ENCODE assay signal across 9 mouse cellular contexts in genomic region chr8:70895571-70896259, GRCm38 (mm10). TPM values are rescaled to one million over a fixed set of nuclear protein-coding genes. Genes with fewer than 3 reads are reported as not detected.
A peak's percentile ranks its signal among the peaks of the same experiment; 100 is the strongest.
DNase-seq lines count a peak whose midpoint lies in the region; ATAC-seq and TF ChIP-seq lines count a peak whose summit lies in the region.
"Not testable (repeated sequence)": the region's sequence is repeated elsewhere in the genome, so short reads cannot be mapped to it uniquely, and the experiment has no call there.
"Had no signal": no experiment of that assay in that cellular context is flagged by ENCODE, and none has a peak within 500 bp of the region (broad histone marks: within the 10 kb centered on the region; RNA-seq: fewer than 3 reads in every experiment).

No protein-coding gene starts in this region.

- ATAC-seq in heart, embryonic 12.5 days (ENCODE audit: insufficient number of reproducible peaks, low FRiP score); hindbrain, embryonic 16.5 days; limb, embryonic 11.5 days (ENCODE audit: insufficient number of reproducible peaks, low FRiP score, low TSS enrichment, low read depth); lung, embryonic 14.5 days (ENCODE audit: insufficient read depth); midbrain, embryonic 16.5 days; stomach, embryonic 16.5 days (ENCODE audit: insufficient read depth, low FRiP score): not testable (repeated sequence)

- H3K4me2 ChIP-seq in heart, embryonic 12.5 days: peak overlapping the region; percentile 96
- H3K4me2 ChIP-seq in hindbrain, embryonic 16.5 days (ENCODE audit: low read length): peak overlapping the region; percentile 92
- H3K4me2 ChIP-seq in limb, embryonic 11.5 days (ENCODE audit: low read depth, severe bottlenecking): peak overlapping the region; percentile 94
- peak overlapping the region; percentile 80 for H3K4me2 ChIP-seq in lung, embryonic 14.5 days
- H3K4me2 ChIP-seq in midbrain, embryonic 16.5 days (ENCODE audit: low read length): peak overlapping the region; percentile 96
- H3K4me2 ChIP-seq in stomach, embryonic 16.5 days (ENCODE audit: low read depth, low read length): peak overlapping the region; percentile 79

- WGBS in forebrain, embryonic 10.5 days: 87% methylated on average over 24 of the region's 24 CpGs
- WGBS in heart, embryonic 12.5 days: 87% methylated on average over 24 of the region's 24 CpGs
- WGBS in hindbrain, embryonic 16.5 days: 80% methylated on average over 23 of the region's 24 CpGs
- WGBS in limb, embryonic 11.5 days: 86% methylated on average over 21 of the region's 24 CpGs
- WGBS in lung, embryonic 14.5 days: 76% methylated on average over 23 of the region's 24 CpGs
- WGBS in midbrain, embryonic 16.5 days: 77% methylated on average over 21 of the region's 24 CpGs
- WGBS in stomach, embryonic 16.5 days: 77% methylated on average over 24 of the region's 24 CpGs

- peaks cover 10% of the 10 kb centered on the region for H3K4me1 ChIP-seq in bone marrow macrophage, adult 2 months (ENCODE audit: control insufficient read depth, insufficient read depth, low read length)
- H3K4me1 ChIP-seq in forebrain, embryonic 10.5 days: peaks cover 47% of the 10 kb centered on the region
- peaks cover 35% of the 10 kb centered on the region for H3K4me1 ChIP-seq in heart, embryonic 12.5 days (replicated peaks)
- peaks cover 18% of the 10 kb centered on the region for H3K4me1 ChIP-seq in hindbrain, embryonic 16.5 days (ENCODE audit: control insufficient read depth, insufficient read depth, low read depth, low read length)
- peaks cover 12% of the 10 kb centered on the region for H3K4me1 ChIP-seq in limb, embryonic 11.5 days (ENCODE audit: control insufficient read depth, insufficient read depth, low read length)
- H3K4me1 ChIP-seq in lung, embryonic 14.5 days (ENCODE audit: insufficient read depth): not testable (repeated sequence)
- H3K4me1 ChIP-seq in midbrain, embryonic 16.5 days (ENCODE audit: control insufficient read depth, insufficient read depth, low read length): peaks cover 11% of the 10 kb centered on the region
- peaks cover 21% of the 10 kb centered on the region for H3K4me1 ChIP-seq in stomach, embryonic 16.5 days (ENCODE audit: control insufficient read depth, insufficient read depth, low read length)

- H3K4me3 ChIP-seq in bone marrow macrophage, adult 2 months (ENCODE audit: insufficient read depth, low read length): peak overlapping the region; percentile 98
- H3K4me3 ChIP-seq in forebrain, embryonic 10.5 days: peak overlapping the region; percentile 93
- H3K4me3 ChIP-seq in heart, embryonic 12.5 days: peak overlapping the region; percentile 86
- H3K4me3 ChIP-seq in hindbrain, embryonic 16.5 days (ENCODE audit: low read length): peak overlapping the region; percentile 82; the same call in 1 of the 2 replicates
- peak overlapping the region; percentile 79 for H3K4me3 ChIP-seq in limb, embryonic 11.5 days (ENCODE audit: low read depth, low read length)
- peak overlapping the region; percentile 83 for H3K4me3 ChIP-seq in lung, embryonic 14.5 days (ENCODE audit: low read depth, low read length)
- H3K4me3 ChIP-seq in midbrain, embryonic 16.5 days (ENCODE audit: low read depth, low read length): not testable (repeated sequence)
- H3K4me3 ChIP-seq in stomach, embryonic 16.5 days (replicated peaks; ENCODE audit: low read length): peak overlapping the region; percentile 86

- H3K27ac ChIP-seq in bone marrow macrophage, adult 2 months (ENCODE audit: insufficient read depth, low read depth, low read length); heart, embryonic 12.5 days (ENCODE audit: poor library complexity, severe bottlenecking); hindbrain, embryonic 16.5 days (ENCODE audit: low read depth, low read length); limb, embryonic 11.5 days (replicated peaks; ENCODE audit: low read depth, low read length); lung, embryonic 14.5 days (ENCODE audit: low read depth); midbrain, embryonic 16.5 days (ENCODE audit: low read length); stomach, embryonic 16.5 days (ENCODE audit: low read length): not testable (repeated sequence)
- H3K27ac ChIP-seq in forebrain, embryonic 10.5 days: 0 out of 2 replicates have a peak overlapping the region, but pooled peaks have one; percentile 99

- peaks cover 38% of the 10 kb centered on the region for H3K36me3 ChIP-seq in forebrain, embryonic 10.5 days (replicated peaks)
- peaks cover 27% of the 10 kb centered on the region for H3K36me3 ChIP-seq in heart, embryonic 12.5 days
- peaks cover 25% of the 10 kb centered on the region for H3K36me3 ChIP-seq in hindbrain, embryonic 16.5 days (ENCODE audit: control insufficient read depth, insufficient read depth, low read length)
- H3K36me3 ChIP-seq in limb, embryonic 11.5 days (ENCODE audit: control insufficient read depth, insufficient read depth, low read length): peaks cover 12% of the 10 kb centered on the region
- H3K36me3 ChIP-seq in lung, embryonic 14.5 days (ENCODE audit: insufficient read depth): peaks cover 32% of the 10 kb centered on the region
- peaks cover 25% of the 10 kb centered on the region for H3K36me3 ChIP-seq in midbrain, embryonic 16.5 days (ENCODE audit: control insufficient read depth, insufficient read depth, low read length)
- peaks cover 17% of the 10 kb centered on the region; the same call in 1 of the 2 replicates for H3K36me3 ChIP-seq in stomach, embryonic 16.5 days (ENCODE audit: control insufficient read depth, insufficient read depth, low read length)

- TF ChIP-seq CTCF in bone marrow macrophage, adult 2 months (IDR thresholded peaks at IDR 0.05; ENCODE audit: low read depth, low read length); lung, embryonic 14.5 days (IDR thresholded peaks at IDR 0.05; ENCODE audit: low read depth): not testable (repeated sequence)

- peak overlapping the region; percentile 97; the same call in 1 of the 2 replicates for H3K9ac ChIP-seq in heart, embryonic 12.5 days
- H3K9ac ChIP-seq in hindbrain, embryonic 16.5 days (ENCODE audit: low read depth, low read length); midbrain, embryonic 16.5 days (ENCODE audit: low read depth, low read length): not testable (repeated sequence)
- peak overlapping the region; percentile 89 for H3K9ac ChIP-seq in limb, embryonic 11.5 days (ENCODE audit: low read length)
- H3K9ac ChIP-seq in lung, embryonic 14.5 days: peak overlapping the region; percentile 89
- peak overlapping the region; percentile 97 for H3K9ac ChIP-seq in stomach, embryonic 16.5 days (ENCODE audit: low read length)

- H3K27me3 ChIP-seq in forebrain, embryonic 10.5 days (ENCODE audit: poor library complexity, severe bottlenecking): peaks cover 43% of the 10 kb centered on the region
- peaks cover 35% of the 10 kb centered on the region for H3K27me3 ChIP-seq in heart, embryonic 12.5 days (replicated peaks)
- peaks cover 44% of the 10 kb centered on the region for H3K27me3 ChIP-seq in hindbrain, embryonic 16.5 days (replicated peaks; ENCODE audit: control insufficient read depth, insufficient read depth, low read length)
- peaks cover 30% of the 10 kb centered on the region for H3K27me3 ChIP-seq in limb, embryonic 11.5 days (ENCODE audit: control insufficient read depth, insufficient read depth, low read length)
- peaks cover 30% of the 10 kb centered on the region for H3K27me3 ChIP-seq in lung, embryonic 14.5 days (ENCODE audit: insufficient read depth, low read length)
- peaks cover 42% of the 10 kb centered on the region for H3K27me3 ChIP-seq in midbrain, embryonic 16.5 days (ENCODE audit: control insufficient read depth, insufficient read depth, low read depth, low read length)
- peaks cover 28% of the 10 kb centered on the region for H3K27me3 ChIP-seq in stomach, embryonic 16.5 days (ENCODE audit: control insufficient read depth, insufficient read depth, low read length)

- DNase-seq in forebrain, embryonic 10.5 days (ENCODE audit: extremely low spot score, low spot score); limb, embryonic 11.5 days (ENCODE audit: low spot score); lung, embryonic 14.5 days: not testable (repeated sequence)

- not testable (repeated sequence) for H3K9me3 ChIP-seq in forebrain, embryonic 10.5 days; heart, embryonic 12.5 days (replicated peaks); hindbrain, embryonic 16.5 days (ENCODE audit: control insufficient read depth, low read length); limb, embryonic 11.5 days (ENCODE audit: control insufficient read depth, low read length); lung, embryonic 14.5 days (ENCODE audit: low read depth, low read length); midbrain, embryonic 16.5 days (replicated peaks; ENCODE audit: control insufficient read depth, low read length, poor library complexity, severe bottlenecking); stomach, embryonic 16.5 days (replicated peaks; ENCODE audit: control insufficient read depth, low read length)

- TF ChIP-seq POLR2A in bone marrow macrophage, adult 2 months (IDR thresholded peaks at IDR 0.05; ENCODE audit: borderline replicate concordance, low read depth, low read length): not testable (repeated sequence)

RNA-seq across cellular contexts. Expression of gene Rpl18a, which starts 1.5 kb away (rescaled TPM):
- 1,719 and 1,824 TPM in 2 replicates for polyA plus RNA-seq in bone marrow macrophage, adult 2 months (2012; ENCODE audit: insufficient read depth, insufficient read length, missing spikeins)
- 3,478 and 3,689 TPM in 2 replicates for polyA plus RNA-seq in forebrain, embryonic 10.5 days (2016; fragmentation: Nextera tagmentation; extraction: Ambion mirVana)
- polyA plus RNA-seq in heart, embryonic 12.5 days (2016; fragmentation: Nextera tagmentation; extraction: Ambion mirVana): 2,379 and 2,528 TPM in 2 replicates
- polyA plus RNA-seq in hindbrain, embryonic 16.5 days (2015; fragmentation: Nextera tagmentation; extraction: Ambion mirVana): 1,821 and 2,018 TPM in 2 replicates
- polyA plus RNA-seq in limb, embryonic 11.5 days (2014; fragmentation: Nextera tagmentation; extraction: Ambion mirVana): 3,769 and 3,846 TPM in 2 replicates
- polyA plus RNA-seq in lung, embryonic 14.5 days (2014; fragmentation: Nextera tagmentation; extraction: Ambion mirVana): 5,317 and 5,483 TPM in 2 replicates
- polyA plus RNA-seq in midbrain, embryonic 16.5 days (2015; fragmentation: Nextera tagmentation; extraction: Ambion mirVana): 1,781 and 1,796 TPM in 2 replicates
- polyA plus RNA-seq in stomach, embryonic 16.5 days (2015; fragmentation: Nextera tagmentation; extraction: Ambion mirVana): 3,565 and 3,656 TPM in 2 replicates

RNA-seq across cellular contexts. Expression of gene Slc5a5, which starts 3.2 kb away (rescaled TPM):
- polyA plus RNA-seq in bone marrow macrophage, adult 2 months (2012; ENCODE audit: insufficient read depth, insufficient read length, missing spikeins): not detected in 2 replicates
- 0.36 and 0.38 TPM in 2 replicates for polyA plus RNA-seq in forebrain, embryonic 10.5 days (2016; fragmentation: Nextera tagmentation; extraction: Ambion mirVana)
- polyA plus RNA-seq in heart, embryonic 12.5 days (2016; fragmentation: Nextera tagmentation; extraction: Ambion mirVana): 0.11 TPM in 1 of 2 replicates, not detected in the other
- polyA plus RNA-seq in hindbrain, embryonic 16.5 days (2015; fragmentation: Nextera tagmentation; extraction: Ambion mirVana): 2.4 and 3.1 TPM in 2 replicates
- polyA plus RNA-seq in limb, embryonic 11.5 days (2014; fragmentation: Nextera tagmentation; extraction: Ambion mirVana): 0.09 and 0.34 TPM in 2 replicates
- polyA plus RNA-seq in lung, embryonic 14.5 days (2014; fragmentation: Nextera tagmentation; extraction: Ambion mirVana): 0.12 and 0.16 TPM in 2 replicates
- 1.7 and 1.9 TPM in 2 replicates for polyA plus RNA-seq in midbrain, embryonic 16.5 days (2015; fragmentation: Nextera tagmentation; extraction: Ambion mirVana)
- 8.2 and 13.8 TPM in 2 replicates for polyA plus RNA-seq in stomach, embryonic 16.5 days (2015; fragmentation: Nextera tagmentation; extraction: Ambion mirVana)
- polyA plus RNA-seq: CD4-positive, CD25-positive, alpha-beta regulatory T cell, adult 4 months had no signal

RNA-seq across cellular contexts. Expression of gene Map1s, which starts 10.0 kb away (rescaled TPM):
- polyA plus RNA-seq in bone marrow macrophage, adult 2 months (2012; ENCODE audit: insufficient read depth, insufficient read length, missing spikeins): 37.3 and 44.2 TPM in 2 replicates
- 69.1 and 69.3 TPM in 2 replicates for polyA plus RNA-seq in forebrain, embryonic 10.5 days (2016; fragmentation: Nextera tagmentation; extraction: Ambion mirVana)
- polyA plus RNA-seq in heart, embryonic 12.5 days (2016; fragmentation: Nextera tagmentation; extraction: Ambion mirVana): 37.7 and 41.3 TPM in 2 replicates
- polyA plus RNA-seq in hindbrain, embryonic 16.5 days (2015; fragmentation: Nextera tagmentation; extraction: Ambion mirVana): 57.8 and 71.4 TPM in 2 replicates
- 42.3 and 44.8 TPM in 2 replicates for polyA plus RNA-seq in limb, embryonic 11.5 days (2014; fragmentation: Nextera tagmentation; extraction: Ambion mirVana)
- polyA plus RNA-seq in lung, embryonic 14.5 days (2014; fragmentation: Nextera tagmentation; extraction: Ambion mirVana): 53.3 and 54.4 TPM in 2 replicates
- 59.7 and 65.0 TPM in 2 replicates for polyA plus RNA-seq in midbrain, embryonic 16.5 days (2015; fragmentation: Nextera tagmentation; extraction: Ambion mirVana)
- polyA plus RNA-seq in stomach, embryonic 16.5 days (2015; fragmentation: Nextera tagmentation; extraction: Ambion mirVana): 39.8 and 41.4 TPM in 2 replicates

RNA-seq across cellular contexts. Expression of gene Ccdc124, which starts 22.0 kb away (rescaled TPM):
- polyA plus RNA-seq in bone marrow macrophage, adult 2 months (2012; ENCODE audit: insufficient read depth, insufficient read length, missing spikeins): 35.6 and 39.9 TPM in 2 replicates
- 184 and 186 TPM in 2 replicates for polyA plus RNA-seq in forebrain, embryonic 10.5 days (2016; fragmentation: Nextera tagmentation; extraction: Ambion mirVana)
- 81.8 and 87.0 TPM in 2 replicates for polyA plus RNA-seq in heart, embryonic 12.5 days (2016; fragmentation: Nextera tagmentation; extraction: Ambion mirVana)
- polyA plus RNA-seq in hindbrain, embryonic 16.5 days (2015; fragmentation: Nextera tagmentation; extraction: Ambion mirVana): 168 and 190 TPM in 2 replicates
- polyA plus RNA-seq in limb, embryonic 11.5 days (2014; fragmentation: Nextera tagmentation; extraction: Ambion mirVana): 154 and 161 TPM in 2 replicates
- polyA plus RNA-seq in lung, embryonic 14.5 days (2014; fragmentation: Nextera tagmentation; extraction: Ambion mirVana): 121 and 125 TPM in 2 replicates
- 167 and 182 TPM in 2 replicates for polyA plus RNA-seq in midbrain, embryonic 16.5 days (2015; fragmentation: Nextera tagmentation; extraction: Ambion mirVana)
- 85.6 and 89.6 TPM in 2 replicates for polyA plus RNA-seq in stomach, embryonic 16.5 days (2015; fragmentation: Nextera tagmentation; extraction: Ambion mirVana)

RNA-seq across cellular contexts. Expression of gene Kcnn1, which starts 32.7 kb away (rescaled TPM):
- 0.99 and 1.8 TPM in 2 replicates for polyA plus RNA-seq in bone marrow macrophage, adult 2 months (2012; ENCODE audit: insufficient read depth, insufficient read length, missing spikeins)
- polyA plus RNA-seq in forebrain, embryonic 10.5 days (2016; fragmentation: Nextera tagmentation; extraction: Ambion mirVana): 4.7 and 5.9 TPM in 2 replicates
- 1.7 and 1.8 TPM in 2 replicates for polyA plus RNA-seq in heart, embryonic 12.5 days (2016; fragmentation: Nextera tagmentation; extraction: Ambion mirVana)
- polyA plus RNA-seq in hindbrain, embryonic 16.5 days (2015; fragmentation: Nextera tagmentation; extraction: Ambion mirVana): 16.3 and 18.5 TPM in 2 replicates
- 3.8 and 3.9 TPM in 2 replicates for polyA plus RNA-seq in limb, embryonic 11.5 days (2014; fragmentation: Nextera tagmentation; extraction: Ambion mirVana)
- 0.54 and 0.72 TPM in 2 replicates for polyA plus RNA-seq in lung, embryonic 14.5 days (2014; fragmentation: Nextera tagmentation; extraction: Ambion mirVana)
- polyA plus RNA-seq in midbrain, embryonic 16.5 days (2015; fragmentation: Nextera tagmentation; extraction: Ambion mirVana): 15.4 and 16.1 TPM in 2 replicates
- polyA plus RNA-seq in stomach, embryonic 16.5 days (2015; fragmentation: Nextera tagmentation; extraction: Ambion mirVana): 1.4 TPM in 2 replicates
- polyA plus RNA-seq: CD4-positive, CD25-positive, alpha-beta regulatory T cell, adult 4 months had no signal
